Mouse (Mus musculus): Measurements from ENCODE around the gene Klhl29.

DNA sequence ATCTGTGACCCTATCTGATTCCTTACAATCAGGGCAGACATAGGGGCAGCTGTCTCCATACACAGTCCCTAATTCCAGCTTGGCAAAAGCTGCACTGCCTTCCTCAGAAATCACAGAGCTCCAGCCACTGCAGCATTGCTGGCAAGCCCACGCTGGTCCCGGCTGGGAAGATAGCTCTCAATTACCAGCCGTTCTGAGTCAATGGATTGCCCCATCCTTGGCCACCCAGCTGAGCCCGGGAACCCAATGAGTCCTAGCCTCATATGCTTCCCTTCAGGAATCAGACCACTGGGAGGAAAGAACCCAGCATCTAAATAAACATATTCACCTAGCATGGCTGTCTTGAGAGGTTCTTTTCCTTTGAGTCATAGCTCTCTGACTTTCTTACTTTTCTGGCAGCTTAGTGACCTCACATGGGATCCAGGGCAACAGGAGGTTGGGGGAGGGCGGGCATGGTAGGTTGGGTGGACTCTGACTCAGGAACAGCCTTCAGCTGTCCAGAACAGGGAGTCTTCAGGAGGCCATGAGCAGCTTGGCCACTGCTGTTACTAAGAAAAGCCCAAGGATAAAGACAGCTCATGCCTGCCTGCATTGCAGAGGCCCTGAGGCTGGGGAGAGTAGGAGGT is 198.7 kb downstream of the Klhl29 start:
- no peak for TF ChIP-seq CTCF (IDR thresholded peaks at IDR 0.05; ENCODE audit: extremely low read depth, insufficient read length, insufficient replicate concordance, low read depth, low read length)
- no peak for TF ChIP-seq POLR2A (IDR thresholded peaks at IDR 0.05; ENCODE audit: low read depth, low read length)
